Mouse (Mus musculus) neural tube, embryonic 11.5 days (tissue): ENCODE results near the gene Mrpl46. TPM values are rescaled to one million over a fixed set of nuclear protein-coding genes. Genes with fewer than 3 reads are reported as not detected.

Experiments
- ATAC-seq: fragments of 200-750 bp; cut with Nextera tagmentation; 2 replicates; pipeline ENCODE4 v1.8.0; 2017; ENCODE audit warnings: moderate number of reproducible peaks, mild to moderate bottlenecking, moderate TSS enrichment, moderate library complexity; ENCODE audit not compliant: insufficient read depth, low FRiP score, low TSS enrichment
- DNase-seq: peaks from one replicate; pipeline ENCODE4 v3.0.0-alpha.2; 2015; ENCODE audit warnings: low spot score
- H3K27ac ChIP-seq: fragments of 300-500 bp; sonication (generic); 2 replicates; pipeline ENCODE4 v1.5.1; 2014; ENCODE audit warnings: low read depth, mild to moderate bottlenecking, low read length
- H3K27me3 ChIP-seq: fragments of 300-500 bp; sonication (generic); 2 replicates; pipeline ENCODE4 v1.6.1; 2014; ENCODE audit warnings: mild to moderate bottlenecking, low read length, mixed read lengths; ENCODE audit not compliant: control insufficient read depth, insufficient read depth
- H3K36me3 ChIP-seq: fragments of 300-500 bp; sonication (generic); 2 replicates; pipeline ENCODE4 v1.6.1; 2014; ENCODE audit warnings: mild to moderate bottlenecking, low read length, moderate library complexity, mixed read lengths; ENCODE audit not compliant: control insufficient read depth, insufficient read depth
- H3K4me1 ChIP-seq: fragments of 300-500 bp; sonication (generic); 2 replicates; pipeline ENCODE4 v1.6.1; 2014; ENCODE audit warnings: low read length, mixed read lengths; ENCODE audit not compliant: control insufficient read depth, insufficient read depth
- H3K4me2 ChIP-seq: fragments of 300-500 bp; sonication (generic); 2 replicates; pipeline ENCODE4 v1.6.1; 2014; ENCODE audit warnings: low read depth, mild to moderate bottlenecking, moderate library complexity
- H3K4me3 ChIP-seq: fragments of 300-500 bp; sonication (generic); 2 replicates; pipeline ENCODE4 v1.5.1; 2014; ENCODE audit warnings: low read depth, low read length
- H3K9ac ChIP-seq: fragments of 300-500 bp; sonication (generic); 2 replicates; pipeline ENCODE4 v1.6.1; 2014; ENCODE audit warnings: mild to moderate bottlenecking, low read length
- H3K9me3 ChIP-seq: fragments of 300-500 bp; sonication (generic); 2 replicates; pipeline ENCODE4 v1.6.1; 2016; ENCODE audit warnings: low read length; ENCODE audit not compliant: control insufficient read depth
- WGBS: fragments of 180-500 bp; shearing (Covaris S2); extraction: QIAGEN DNeasy Blood & Tissue Kit; methylation state at CpG from one replicate; pipeline ENCODE4 v1.1.7; 2014; 5-methylcytosine and 5-hydroxymethylcytosine counted together
- polyA plus RNA-seq: library from polyadenylated mRNA; unstranded; fragments of >200 nt; fragmentation: Nextera tagmentation; extraction: Ambion mirVana; gene quantifications from 2 replicates; pipeline ENCODE4 v1.2.1, GENCODE M21; 2014

Mrpl46 gene
- polyA plus RNA-seq, 1 experiment from 2014 or later = 66.9 TPM

- Histone ChIP-seq H3K27ac (no peak overlapping the region), H3K4me2 (no peak overlapping the region), H3K36me3 (no peaks in the 10 kb centered on the region), H3K9ac (no peak overlapping the region), H3K4me1 (no peaks in the 10 kb centered on the region), H3K9me3 (no peaks in the 10 kb centered on the region), H3K4me3 (no peak overlapping the region), H3K27me3 (no peaks in the 10 kb centered on the region)
- no peak for ATAC-seq
- no peak for DNase-seq
- WGBS = 88% methylated on average over 7 of the region's 7 CpGs
Measured at GRCm38 (mm10) chr7:78753752-78754457, 29.4 kb downstream of the Mrpl46 start.

GRCm38 (mm10) chr7:78752961-78753360, 30.4 kb downstream of the Mrpl46 start:
- no peak overlapping the region for H3K4me3 ChIP-seq
- H3K9me3 ChIP-seq = no peaks in the 10 kb centered on the region
- no peaks in the 10 kb centered on the region for H3K27me3 ChIP-seq
- DNase-seq (no peak), ATAC-seq (no peak)
- H3K9ac ChIP-seq = no peak overlapping the region
- H3K4me2 ChIP-seq = no peak overlapping the region
- WGBS = 88% methylated on average over 4 of the region's 4 CpGs
- H3K27ac ChIP-seq = no peak overlapping the region
- H3K36me3 ChIP-seq = no peaks in the 10 kb centered on the region
- H3K4me1 ChIP-seq = no peaks in the 10 kb centered on the region

- no peak for ATAC-seq
- no peak overlapping the region for H3K27ac ChIP-seq
- no peak for DNase-seq
- H3K9ac ChIP-seq = no peak overlapping the region
- H3K4me2 ChIP-seq = no peak overlapping the region
- no peaks in the 10 kb centered on the region for H3K4me1 ChIP-seq
- WGBS = 78% methylated on average over 5 of the region's 5 CpGs
- no peaks in the 10 kb centered on the region for H3K9me3 ChIP-seq
- no peaks in the 10 kb centered on the region for H3K36me3 ChIP-seq
- H3K27me3 ChIP-seq = no peaks in the 10 kb centered on the region
- no peak overlapping the region for H3K4me3 ChIP-seq
Measured at GRCm38 (mm10) chr7:78743731-78744385, 39.5 kb downstream of the Mrpl46 start.

- Histone ChIP-seq H3K27ac (no peak overlapping the region), H3K27me3 (no peaks in the 10 kb centered on the region), H3K9ac (no peak overlapping the region), H3K36me3 (no peaks in the 10 kb centered on the region), H3K9me3 (no peaks in the 10 kb centered on the region), H3K4me1 (no peaks in the 10 kb centered on the region), H3K4me3 (no peak overlapping the region), H3K4me2 (no peak overlapping the region)
- WGBS = 70% methylated on average over 8 of the region's 8 CpGs
- DNase-seq (no peak), ATAC-seq (no peak)
Measured at GRCm38 (mm10) chr7:78739351-78740000, 43.9 kb downstream of the Mrpl46 start.

- Histone ChIP-seq H3K36me3 (no peaks in the 10 kb centered on the region), H3K9ac (no peak within 1 kb of the TSS), H3K4me1 (no peaks in the 10 kb centered on the region), H3K4me3 (no peak within 1 kb of the TSS), H3K27ac (no peak within 1 kb of the TSS), H3K4me2 (no peak within 1 kb of the TSS), H3K9me3 (no peaks in the 10 kb centered on the region), H3K27me3 (no peaks in the 10 kb centered on the region)
- 77% methylated on average over 5 of the region's 5 CpGs for WGBS
- DNase-seq = no peak
- no peak for ATAC-seq
Measured at GRCm38 (mm10) chr7:78737614-78738210, 45.6 kb downstream of the Mrpl46 start, which contains the start of gene Ntrk3. TSS of gene Ntrk3 (minus strand) at chr7:78738012.

GRCm38 (mm10) chr7:78737196-78737595, 46.1 kb downstream of the Mrpl46 start:
- no peak overlapping the region for H3K4me3 ChIP-seq
- DNase-seq (no peak), ATAC-seq (no peak)
- no peaks in the 10 kb centered on the region for H3K4me1 ChIP-seq
- no peaks in the 10 kb centered on the region for H3K36me3 ChIP-seq
- H3K9ac ChIP-seq = no peak overlapping the region
- H3K4me2 ChIP-seq = no peak overlapping the region
- H3K27me3 ChIP-seq = no peaks in the 10 kb centered on the region
- WGBS = 95% methylated on average over 6 of the region's 6 CpGs
- H3K9me3 ChIP-seq = no peaks in the 10 kb centered on the region
- H3K27ac ChIP-seq = no peak overlapping the region

GRCm38 (mm10) chr7:78731391-78731790, 51.9 kb downstream of the Mrpl46 start:
- H3K4me3 ChIP-seq = no peak overlapping the region
- no peaks in the 10 kb centered on the region for H3K27me3 ChIP-seq
- H3K9ac ChIP-seq = no peak overlapping the region
- no peaks in the 10 kb centered on the region for H3K4me1 ChIP-seq
- H3K4me2 ChIP-seq = no peak overlapping the region
- no peaks in the 10 kb centered on the region for H3K9me3 ChIP-seq
- DNase-seq = no peak
- WGBS = 80% methylated on average over 8 of the region's 8 CpGs
- no peaks in the 10 kb centered on the region for H3K36me3 ChIP-seq
- ATAC-seq = no peak
- H3K27ac ChIP-seq = no peak overlapping the region
